ENCODE assay signal across 27 mouse cellular contexts in the genomic region with DNA sequence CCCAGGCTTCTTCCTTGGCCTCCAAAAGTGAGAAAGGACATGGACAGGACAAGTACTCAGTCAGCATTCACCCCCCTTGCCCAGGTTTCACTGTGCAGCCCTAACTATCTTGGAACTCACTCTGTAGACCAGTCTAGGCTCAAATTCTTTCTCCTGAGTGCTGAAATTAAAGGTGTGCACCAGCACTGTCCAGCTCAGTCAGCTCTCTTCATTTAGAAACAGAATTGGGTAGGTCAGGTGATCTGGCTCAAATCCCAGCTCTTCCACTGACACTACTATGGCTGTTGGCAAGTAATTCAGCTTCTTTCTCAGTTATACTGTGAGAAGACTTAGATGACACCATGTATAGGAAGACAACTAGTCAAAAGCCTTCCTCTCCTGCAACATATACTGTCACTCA. TPM values are rescaled to one million over a fixed set of nuclear protein-coding genes. Genes with fewer than 3 reads are reported as not detected.
DNase-seq lines count a peak whose midpoint lies in the region; ATAC-seq and TF ChIP-seq lines count a peak whose summit lies in the region.
"Had no signal": no experiment of that assay in that cellular context is flagged by ENCODE, and none has a peak within 500 bp of the region (broad histone marks: within the 10 kb centered on the region; RNA-seq: fewer than 3 reads in every experiment).

No protein-coding gene starts in this region.

- intact Hi-C loops in heart, postnatal 25 days (cut with DNase I) = no loop called here

- H3K27ac ChIP-seq in heart, postnatal 0 days (ENCODE audit: low read depth) = peak overlapping the region; percentile 16; the same call in 1 of the 2 replicates
- H3K27ac ChIP-seq in heart, embryonic 11.5 days (ENCODE audit: low read depth, low read length) = no peak overlapping the region
- H3K27ac ChIP-seq in kidney, embryonic 15.5 days = no peak overlapping the region
- H3K27ac ChIP-seq: hindbrain, embryonic 14.5 days; limb, embryonic 10.5 days; limb, embryonic 15.5 days; midbrain, embryonic 12.5 days; neural tube, embryonic 12.5 days; stomach, postnatal 0 days had no signal

- no peak for TF ChIP-seq EP300 in heart, postnatal 0 days (IDR thresholded peaks at IDR 0.05; ENCODE audit: low read depth)

- ATAC-seq in heart, postnatal 0 days (ENCODE audit: insufficient read depth, low read depth) = peak; percentile 72
- ATAC-seq in heart, embryonic 11.5 days (replicated peaks; ENCODE audit: insufficient number of reproducible peaks, low FRiP score, low TSS enrichment) = no peak
- no peak for ATAC-seq in kidney, embryonic 15.5 days (replicated peaks; ENCODE audit: low FRiP score)
- ATAC-seq in megakaryocyte-erythroid progenitor cell, adult 5-6 weeks (replicated peaks; ENCODE audit: low FRiP score, low TSS enrichment, poor library complexity, severe bottlenecking) = no peak
- ATAC-seq: forebrain, embryonic 16.5 days; intestine, postnatal 0 days; liver, postnatal 0 days had no signal

- peaks cover 17% of the 10 kb centered on the region for H3K36me3 ChIP-seq in heart, postnatal 0 days (replicated peaks; ENCODE audit: control insufficient read depth, insufficient read depth, low read length)
- H3K36me3 ChIP-seq in heart, embryonic 11.5 days (ENCODE audit: control insufficient read depth, insufficient read depth, low read length) = peaks cover 14% of the 10 kb centered on the region
- H3K36me3 ChIP-seq in kidney, embryonic 15.5 days = peaks cover 54% of the 10 kb centered on the region

- H3K4me2 ChIP-seq in heart, postnatal 0 days (ENCODE audit: low read depth, low read length) = no peak overlapping the region
- H3K4me2 ChIP-seq in heart, embryonic 11.5 days = no peak overlapping the region
- no peak overlapping the region for H3K4me2 ChIP-seq in kidney, embryonic 15.5 days
- H3K4me2 ChIP-seq: hindbrain, embryonic 14.5 days; limb, embryonic 15.5 days; midbrain, embryonic 12.5 days; neural tube, embryonic 12.5 days had no signal

- TF ChIP-seq CTCF in heart, postnatal 0 days (IDR thresholded peaks at IDR 0.05; ENCODE audit: low read depth) = no peak

- peak; percentile 46 to 55 for DNase-seq in heart, adult 18-20 months
- DNase-seq in heart, postnatal 25 days (ENCODE audit: low spot score) = no peak
- DNase-seq in heart, postnatal 0 days (ENCODE audit: low spot score) = peak; percentile 47
- DNase-seq in kidney, postnatal 25 days = peak; percentile 40 to 53
- DNase-seq in brain, adult 2 months (ENCODE audit: low read depth, low spot score) = peak; percentile 67
- DNase-seq: adrenal gland, postnatal 14 days; cerebellum, adult 11-12 months; layer of hippocampus, postnatal 36 days; liver, postnatal 0 days; lung, postnatal 36 days; right cerebral cortex, adult 18-20 months; right cerebral cortex, postnatal 4 days; thymus, adult 18-20 months; thymus, postnatal 25 days had no signal

- no peak overlapping the region for H3K4me3 ChIP-seq in heart, postnatal 0 days (ENCODE audit: low read depth, low read length)
- H3K4me3 ChIP-seq in heart, embryonic 11.5 days (ENCODE audit: low read depth, low read length) = no peak overlapping the region
- no peak overlapping the region for H3K4me3 ChIP-seq in kidney, embryonic 15.5 days (replicated peaks)
- H3K4me3 ChIP-seq: erythroblast, embryonic 14.5 days; limb, embryonic 10.5 days; limb, embryonic 15.5 days; midbrain, embryonic 12.5 days; myocyte; neural tube, embryonic 12.5 days had no signal

- no peak overlapping the region for H3K9ac ChIP-seq in heart, postnatal 0 days (replicated peaks; ENCODE audit: low read depth, low read length)
- no peak overlapping the region for H3K9ac ChIP-seq in heart, embryonic 11.5 days (ENCODE audit: low read depth, low read length)
- no peak overlapping the region for H3K9ac ChIP-seq in kidney, embryonic 15.5 days
- H3K9ac ChIP-seq: hindbrain, embryonic 14.5 days; limb, embryonic 15.5 days; liver, postnatal 0 days; midbrain, embryonic 12.5 days; neural tube, embryonic 12.5 days had no signal

- H3K9me3 ChIP-seq in heart, postnatal 0 days (replicated peaks; ENCODE audit: control insufficient read depth, low read length) = no peaks in the 10 kb centered on the region
- H3K9me3 ChIP-seq in heart, embryonic 11.5 days (replicated peaks; ENCODE audit: control insufficient read depth, low read length) = no peaks in the 10 kb centered on the region
- H3K9me3 ChIP-seq in kidney, embryonic 15.5 days (replicated peaks) = no peaks in the 10 kb centered on the region
- H3K9me3 ChIP-seq: limb, embryonic 10.5 days; limb, embryonic 15.5 days; midbrain, embryonic 12.5 days; neural tube, embryonic 12.5 days had no signal

- H3K4me1 ChIP-seq in heart, postnatal 0 days (ENCODE audit: control insufficient read depth, insufficient read depth) = peaks cover 40% of the 10 kb centered on the region
- 0 out of 2 replicates have a peak, but pooled peaks cover 2% of the 10 kb centered on the region for H3K4me1 ChIP-seq in heart, embryonic 11.5 days (ENCODE audit: control insufficient read depth, insufficient read depth, low read length)
- H3K4me1 ChIP-seq in kidney, embryonic 15.5 days = peaks cover 5% of the 10 kb centered on the region; the same call in 1 of the 2 replicates
- H3K4me1 ChIP-seq: limb, embryonic 10.5 days; neural tube, embryonic 12.5 days had no signal

- H3K27me3 ChIP-seq in heart, postnatal 0 days (ENCODE audit: control insufficient read depth, insufficient read depth, low read length) = no peaks in the 10 kb centered on the region
- no peaks in the 10 kb centered on the region for H3K27me3 ChIP-seq in heart, embryonic 11.5 days (ENCODE audit: control insufficient read depth, insufficient read depth, low read length)
- H3K27me3 ChIP-seq in kidney, embryonic 15.5 days = no peaks in the 10 kb centered on the region
- H3K27me3 ChIP-seq: limb, embryonic 15.5 days; midbrain, embryonic 12.5 days; neural tube, embryonic 12.5 days had no signal

RNA-seq across cellular contexts. Expression of gene Gmfg, which starts 9.5 kb away (rescaled TPM):
- total RNA-seq in heart, adult 18-20 months (2021) = 1 to 10 TPM; 5.4 to 7.8 TPM
- total RNA-seq in heart, postnatal 25 days (2021) = 1 to 10 TPM; 5.0 to 5.6 TPM
- total RNA-seq in heart, postnatal 0 days (2014; rRNA removed; ENCODE audit: low replicate concordance) = 1.5 and 3.0 TPM in 2 replicates
- 8.9 and 9.8 TPM in 2 replicates for polyA plus RNA-seq in heart, postnatal 0 days (2015; fragmentation: Nextera tagmentation; extraction: Ambion mirVana)
- 5.8 and 6.4 TPM in 2 replicates for polyA plus RNA-seq in heart, embryonic 11.5 days (2014; fragmentation: Nextera tagmentation; extraction: Ambion mirVana)
- polyA plus RNA-seq in kidney, embryonic 15.5 days (2015; fragmentation: Nextera tagmentation; extraction: Ambion mirVana) = 16.4 and 17.3 TPM in 2 replicates
- total RNA-seq in megakaryocyte-erythroid progenitor cell, adult 5-6 weeks (2014; fragmentation: Nextera tagmentation) = 79.4 and 81.5 TPM in 2 replicates
- 179 and 328 TPM in 2 replicates for total RNA-seq in megakaryocyte-erythroid progenitor cell, adult 5-6 weeks (2017)
- polyA plus RNA-seq: myocyte had no signal

RNA-seq across cellular contexts. Expression of gene Lrfn1, which starts 24.0 kb away (rescaled TPM):
- total RNA-seq in heart, adult 18-20 months (2021) = under 1 TPM; 0.46 to 0.65 TPM
- under 1 TPM; 0.68 to 0.84 TPM for total RNA-seq in heart, postnatal 25 days (2021)
- total RNA-seq in heart, postnatal 0 days (2014; rRNA removed; ENCODE audit: low replicate concordance) = 1.4 and 3.9 TPM in 2 replicates
- polyA plus RNA-seq in heart, postnatal 0 days (2015; fragmentation: Nextera tagmentation; extraction: Ambion mirVana) = 0.31 and 0.55 TPM in 2 replicates
- polyA plus RNA-seq in heart, embryonic 11.5 days (2014; fragmentation: Nextera tagmentation; extraction: Ambion mirVana) = 1.4 and 1.7 TPM in 2 replicates
- 2.6 and 2.8 TPM in 2 replicates for polyA plus RNA-seq in kidney, embryonic 15.5 days (2015; fragmentation: Nextera tagmentation; extraction: Ambion mirVana)
- total RNA-seq in megakaryocyte-erythroid progenitor cell, adult 5-6 weeks (2014; fragmentation: Nextera tagmentation) = 0.44 and 0.82 TPM in 2 replicates
- total RNA-seq in megakaryocyte-erythroid progenitor cell, adult 5-6 weeks (2017) = 0.08 and 0.09 TPM in 2 replicates
- polyA plus RNA-seq: myocyte had no signal

RNA-seq across cellular contexts. Expression of gene Paf1, which starts 35.0 kb away (rescaled TPM):
- 10 to 100 TPM; 39.5 to 44.5 TPM for total RNA-seq in heart, adult 18-20 months (2021)
- total RNA-seq in heart, postnatal 25 days (2021) = 10 to 100 TPM; 40.6 to 44.3 TPM
- 29.8 and 66.1 TPM in 2 replicates for total RNA-seq in heart, postnatal 0 days (2014; rRNA removed; ENCODE audit: low replicate concordance)
- 54.2 and 56.5 TPM in 2 replicates for polyA plus RNA-seq in heart, postnatal 0 days (2015; fragmentation: Nextera tagmentation; extraction: Ambion mirVana)
- polyA plus RNA-seq in heart, embryonic 11.5 days (2014; fragmentation: Nextera tagmentation; extraction: Ambion mirVana) = 70.2 and 81.4 TPM in 2 replicates
- 86.8 and 100 TPM in 2 replicates for polyA plus RNA-seq in kidney, embryonic 15.5 days (2015; fragmentation: Nextera tagmentation; extraction: Ambion mirVana)
- 65.0 and 84.6 TPM in 2 replicates for total RNA-seq in megakaryocyte-erythroid progenitor cell, adult 5-6 weeks (2014; fragmentation: Nextera tagmentation)
- 129 and 149 TPM in 2 replicates for total RNA-seq in megakaryocyte-erythroid progenitor cell, adult 5-6 weeks (2017)

RNA-seq across cellular contexts. Expression of gene Med29, which starts 35.2 kb away (rescaled TPM):
- 10 to 100 TPM; 21.8 TPM for total RNA-seq in heart, adult 18-20 months (2021)
- 10 to 100 TPM; 18.2 to 20.9 TPM for total RNA-seq in heart, postnatal 25 days (2021)
- total RNA-seq in heart, postnatal 0 days (2014; rRNA removed; ENCODE audit: low replicate concordance) = 42.1 and 51.4 TPM in 2 replicates
- 44.1 and 45.8 TPM in 2 replicates for polyA plus RNA-seq in heart, postnatal 0 days (2015; fragmentation: Nextera tagmentation; extraction: Ambion mirVana)
- polyA plus RNA-seq in heart, embryonic 11.5 days (2014; fragmentation: Nextera tagmentation; extraction: Ambion mirVana) = 46.4 and 54.3 TPM in 2 replicates
- polyA plus RNA-seq in kidney, embryonic 15.5 days (2015; fragmentation: Nextera tagmentation; extraction: Ambion mirVana) = 52.6 and 57.7 TPM in 2 replicates
- 22.3 and 28.9 TPM in 2 replicates for total RNA-seq in megakaryocyte-erythroid progenitor cell, adult 5-6 weeks (2014; fragmentation: Nextera tagmentation)
- 9.9 and 16.0 TPM in 2 replicates for total RNA-seq in megakaryocyte-erythroid progenitor cell, adult 5-6 weeks (2017)

RNA-seq across cellular contexts. Expression of gene Zfp36, which starts 47.7 kb away (rescaled TPM):
- 10 to 100 TPM; 18.4 to 27.3 TPM for total RNA-seq in heart, adult 18-20 months (2021)
- total RNA-seq in heart, postnatal 25 days (2021) = 10 to 100 TPM; 14.1 to 18.0 TPM
- total RNA-seq in heart, postnatal 0 days (2014; rRNA removed; ENCODE audit: low replicate concordance) = 10.8 and 19.2 TPM in 2 replicates
- polyA plus RNA-seq in heart, postnatal 0 days (2015; fragmentation: Nextera tagmentation; extraction: Ambion mirVana) = 12.5 and 13.6 TPM in 2 replicates
- 10.9 and 11.6 TPM in 2 replicates for polyA plus RNA-seq in heart, embryonic 11.5 days (2014; fragmentation: Nextera tagmentation; extraction: Ambion mirVana)
- 16.2 TPM in 2 replicates for polyA plus RNA-seq in kidney, embryonic 15.5 days (2015; fragmentation: Nextera tagmentation; extraction: Ambion mirVana)
- 13.4 and 15.3 TPM in 2 replicates for total RNA-seq in megakaryocyte-erythroid progenitor cell, adult 5-6 weeks (2014; fragmentation: Nextera tagmentation)
- total RNA-seq in megakaryocyte-erythroid progenitor cell, adult 5-6 weeks (2017) = 26.9 and 33.7 TPM in 2 replicates

Comparison
In these comparisons a context has a peak if more than half of its experiments do, and no peak if none do; other contexts are left out.
1. RNA of gene Gmfg, which starts 9.5 kb away (total RNA-seq): 79.4 to 328 TPM in megakaryocyte-erythroid progenitor cell, adult 5-6 weeks; 5.4 to 7.8 TPM in heart, adult 18-20 months, 5.0 to 5.6 TPM in heart, postnatal 25 days and 1.5 to 3.0 TPM in heart, postnatal 0 days; every median in the first group is over 4 times any median in the second.